Mouse (Mus musculus): ENCODE results near the gene Ror2.

The Ror2 gene

GRCm38 (mm10) chr13:53230446-53231161, 55.3 kb downstream of the Ror2 start:
- DNase-seq, result no peak

- DNase-seq, result no peak
Observed at GRCm38 (mm10) chr13:53227019-53227418, 58.9 kb downstream of the Ror2 start.

GRCm38 (mm10) chr13:53226461-53226860, 59.5 kb downstream of the Ror2 start:
- DNase-seq, result no peak

GRCm38 (mm10) chr13:53225925-53226324, 60.0 kb downstream of the Ror2 start:
- DNase-seq, result no peak

GRCm38 (mm10) chr13:53221176-53221575, 64.7 kb downstream of the Ror2 start:
- no peak for DNase-seq

- no peak for DNase-seq
Observed at GRCm38 (mm10) chr13:53219889-53220288, 66.0 kb downstream of the Ror2 start.

GRCm38 (mm10) chr13:53219391-53219790, 66.5 kb downstream of the Ror2 start:
- no peak for DNase-seq

- no peak for DNase-seq
Observed at GRCm38 (mm10) chr13:53217396-53217975, 68.4 kb downstream of the Ror2 start.

GRCm38 (mm10) chr13:53211971-53212733, 73.8 kb downstream of the Ror2 start:
- no peak for DNase-seq

GRCm38 (mm10) chr13:53208556-53208955, 77.4 kb downstream of the Ror2 start:
- DNase-seq, result no peak

- no peak for DNase-seq
Observed at GRCm38 (mm10) chr13:53205128-53205911, 80.6 kb downstream of the Ror2 start.

- no peak for DNase-seq
Observed at GRCm38 (mm10) chr13:53202439-53202830, 83.5 kb downstream of the Ror2 start.

- peak; percentile 48 for DNase-seq
Observed at GRCm38 (mm10) chr13:53201628-53202438, 84.1 kb downstream of the Ror2 start.

- DNase-seq, result no peak
Observed at GRCm38 (mm10) chr13:53200121-53200520, 85.8 kb downstream of the Ror2 start.

GRCm38 (mm10) chr13:53199262-53199661, 86.7 kb downstream of the Ror2 start:
- no peak for DNase-seq

- DNase-seq, result no peak
Observed at GRCm38 (mm10) chr13:53196690-53197089, 89.2 kb downstream of the Ror2 start.

- no peak for DNase-seq
Observed at GRCm38 (mm10) chr13:53195951-53196677, 89.8 kb downstream of the Ror2 start.

- DNase-seq, result no peak
Observed at GRCm38 (mm10) chr13:53194306-53194705, 91.6 kb downstream of the Ror2 start.

GRCm38 (mm10) chr13:53193713-53194112, 92.2 kb downstream of the Ror2 start:
- DNase-seq, result no peak

GRCm38 (mm10) chr13:53192286-53192685, 93.6 kb downstream of the Ror2 start:
- peak; percentile 27 for DNase-seq

- DNase-seq, result no peak
Observed at GRCm38 (mm10) chr13:53191657-53192056, 94.3 kb downstream of the Ror2 start.

- no peak for DNase-seq
Observed at GRCm38 (mm10) chr13:53188935-53189334, 97.0 kb downstream of the Ror2 start.

Measured in kidney, adult 18-20 months (tissue).